Mouse (Mus musculus) urinary bladder, postnatal 14 days (tissue): ENCODE measurements around the gene 1520401A03Rik.

Experiments
- DNase-seq: peaks from one replicate; pipeline ENCODE4 v3.0.0; 2021; ENCODE audit warnings: low spot score

1520401A03Rik gene

GRCm38 (mm10) chr17:23670516-23671074 lies 52.0 kb downstream of the 1520401A03Rik start:
- no peak for DNase-seq

- no peak for DNase-seq
These were observed 57.1 kb downstream of the 1520401A03Rik start for GRCm38 (mm10) chr17:23665511-23665910.

GRCm38 (mm10) chr17:23664556-23665021 lies 58.0 kb downstream of the 1520401A03Rik start:
- no peak for DNase-seq

GRCm38 (mm10) chr17:23661526-23661925 lies 61.1 kb downstream of the 1520401A03Rik start:
- DNase-seq, result no peak

- DNase-seq, result peak; percentile 50
These were observed 61.7 kb downstream of the 1520401A03Rik start for GRCm38 (mm10) chr17:23660876-23661200.

- DNase-seq, result peak; percentile 87
These were observed 62.3 kb downstream of the 1520401A03Rik start, which contains the start of gene Bicdl2 for GRCm38 (mm10) chr17:23660117-23660875. Bicdl2 (plus strand) TSS chr17:23660506.

GRCm38 (mm10) chr17:23658450-23658849 lies 64.1 kb downstream of the 1520401A03Rik start:
- no peak for DNase-seq
